Mouse (Mus musculus) gastrocnemius, adult 8-10 months (tissue): ENCODE data around the gene Actr3b. TPM values are rescaled to one million over a fixed set of nuclear protein-coding genes. Genes with fewer than 3 reads are reported as not detected.
"Not testable (repeated sequence)": the region's sequence is repeated elsewhere in the genome, so short reads cannot be mapped to it uniquely, and the experiment has no call there.

Experiments used
- DNase-seq, 2 experiments: peaks; one replicate each; pipeline ENCODE4 v3.0.0; 2022; ENCODE audit warnings: low spot score in 2 of 2
- total RNA-seq, 4 experiments: library from RNA; stranded (reverse); gene quantifications; 2 replicates each; pipeline ENCODE4 v1.2.4; 2022

Actr3b gene
- total RNA-seq: 10 to 100 TPM in 3 of 4 experiments, 1 to 10 TPM in 1; 7.9 to 28.0 (median 20.0) TPM

- DNase-seq: peak; percentile 78 to 81
Measured at GRCm38 (mm10) chr5:25759460-25760409, at the start of gene Actr3b. Gene Actr3b (plus strand): TSS chr5:25759997.

GRCm38 (mm10) chr5:25713001-25713706, 46.6 kb upstream of the Actr3b start:
- not testable (repeated sequence) for DNase-seq

GRCm38 (mm10) chr5:25719390-25719789, 40.4 kb upstream of the Actr3b start:
- no peak for DNase-seq

- DNase-seq: no peak
Measured at GRCm38 (mm10) chr5:25723016-25723415, 36.8 kb upstream of the Actr3b start.

DNA sequence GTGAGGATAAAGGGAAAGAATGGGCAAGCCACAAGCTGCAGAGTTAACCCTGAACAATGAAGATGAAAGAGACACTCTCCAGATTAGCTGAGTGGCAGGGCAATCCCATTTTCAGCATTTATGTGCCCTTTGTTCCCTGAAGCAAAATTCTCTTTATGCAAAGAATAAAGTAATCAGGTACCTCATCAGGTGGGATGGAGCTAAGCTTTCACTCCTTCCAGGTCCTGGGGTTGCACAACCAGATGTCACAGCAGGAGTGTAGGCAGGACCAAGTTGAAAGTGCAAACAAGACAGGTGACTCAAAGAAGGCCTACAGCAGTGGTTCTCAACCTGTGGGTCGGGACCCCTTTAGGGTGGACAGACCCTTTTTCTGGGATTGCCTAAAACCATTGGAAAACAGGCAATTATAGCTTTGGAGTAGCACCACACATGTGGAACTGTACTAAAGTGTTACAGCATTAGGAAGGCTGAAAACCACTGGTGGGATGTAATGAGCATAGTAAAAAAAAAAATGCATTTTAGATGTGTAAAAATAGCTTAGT, 35.6 kb upstream of the Actr3b start:
- DNase-seq: no peak

DNA sequence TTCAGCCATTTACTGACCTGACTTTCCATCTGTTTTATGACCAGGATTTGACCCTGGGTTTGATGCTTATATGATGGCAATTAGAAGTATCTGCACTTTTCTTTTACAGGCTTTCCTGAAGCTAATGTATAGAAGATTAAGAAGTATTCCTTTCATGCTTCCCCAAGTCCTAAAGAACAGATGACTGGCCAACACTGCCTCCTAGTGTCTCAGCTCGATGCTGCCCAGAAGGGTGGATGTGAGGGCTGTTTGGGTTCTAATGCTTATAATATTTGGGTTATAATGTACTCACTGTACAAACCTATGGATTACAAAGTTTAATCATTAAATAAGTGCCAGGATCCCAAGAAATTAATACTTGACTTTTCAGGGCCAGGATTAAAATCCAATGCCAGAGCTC, 25.5 kb upstream of the Actr3b start:
- DNase-seq: no peak

DNA sequence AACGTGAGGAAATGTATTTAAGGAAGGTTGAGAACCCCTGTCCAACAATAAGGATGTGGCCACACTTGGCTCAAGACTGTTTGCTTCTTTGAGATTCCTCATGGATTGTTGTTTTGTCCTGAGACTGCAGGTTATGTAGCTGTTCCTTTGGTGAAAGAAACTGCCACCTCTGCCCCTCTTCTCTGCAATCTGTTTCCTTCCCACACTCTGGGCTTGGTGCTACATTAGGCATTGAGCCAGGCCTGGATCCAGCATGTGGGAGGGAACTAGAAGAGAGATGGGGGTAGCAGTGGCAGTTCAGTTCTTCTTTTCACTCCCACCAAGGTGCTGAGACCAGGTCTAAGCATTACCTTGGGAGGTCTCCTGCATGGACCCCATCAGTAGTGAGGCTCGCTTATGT, 23.9 kb upstream of the Actr3b start:
- no peak for DNase-seq

GRCm38 (mm10) chr5:25738448-25738847, 21.3 kb upstream of the Actr3b start:
- no peak for DNase-seq

GRCm38 (mm10) chr5:25738902-25739301, 20.9 kb upstream of the Actr3b start:
- DNase-seq: not testable (repeated sequence)

DNA sequence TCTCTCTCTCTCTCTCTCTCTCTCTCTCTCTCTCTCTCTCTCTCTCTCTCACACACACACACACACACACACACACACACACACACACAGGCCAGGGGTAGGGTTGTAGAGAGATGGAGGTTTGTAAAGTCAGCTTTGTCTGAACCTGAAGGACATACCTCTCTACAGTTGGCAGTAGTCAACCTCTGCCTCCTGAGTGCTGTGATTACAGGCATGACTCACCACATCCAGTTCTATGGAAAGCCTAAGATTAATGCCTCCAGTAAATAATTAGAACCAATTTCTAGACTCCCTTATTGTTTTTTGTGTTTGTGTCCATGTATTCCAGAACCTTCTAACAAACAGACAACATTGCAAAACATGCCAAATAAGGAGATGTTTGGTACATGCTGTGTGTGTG, 11.9 kb upstream of the Actr3b start:
- DNase-seq: no peak

- DNase-seq: no peak
Measured at GRCm38 (mm10) chr5:25748613-25749012, 11.2 kb upstream of the Actr3b start.

DNA sequence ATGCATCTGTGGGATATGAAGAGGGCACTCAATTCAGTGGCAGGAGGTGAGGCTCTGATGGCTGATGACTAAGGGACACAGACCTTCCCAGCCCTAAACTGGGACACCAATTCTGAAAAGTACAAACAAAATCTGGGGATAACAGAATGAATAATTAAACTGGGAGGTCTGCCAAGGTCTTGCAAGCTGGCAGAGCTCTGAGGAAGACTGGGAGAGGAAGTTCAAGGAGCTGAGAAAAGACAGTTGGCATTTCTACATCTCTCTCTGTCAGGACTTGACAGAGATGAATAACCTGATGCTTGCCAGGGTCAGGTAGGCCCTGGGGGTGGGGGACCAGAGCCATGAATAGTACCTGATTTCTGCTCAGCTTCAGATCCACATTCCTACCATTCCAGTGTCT, 8.2 kb upstream of the Actr3b start:
- no peak for DNase-seq

DNA sequence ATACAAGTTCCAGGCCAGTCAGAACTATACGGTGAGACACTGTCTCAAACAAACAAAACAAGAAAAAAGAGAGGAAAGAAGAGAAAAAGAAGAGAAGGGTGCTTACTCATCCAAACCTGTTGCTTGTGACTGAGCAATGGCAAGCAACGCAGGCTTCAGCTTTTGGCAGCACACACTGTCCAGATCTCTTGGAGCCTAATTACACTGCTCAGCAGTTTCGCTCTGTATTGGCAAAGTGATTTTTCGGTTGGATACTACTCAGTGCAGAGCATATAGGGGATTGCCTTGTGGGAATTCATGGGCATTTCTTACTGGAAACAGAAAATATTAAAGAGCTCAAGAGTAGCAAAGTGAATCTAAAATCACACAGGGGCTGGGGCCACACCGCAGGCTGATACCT, 6.9 kb upstream of the Actr3b start:
- peak; percentile 38 to 62 for DNase-seq

DNA sequence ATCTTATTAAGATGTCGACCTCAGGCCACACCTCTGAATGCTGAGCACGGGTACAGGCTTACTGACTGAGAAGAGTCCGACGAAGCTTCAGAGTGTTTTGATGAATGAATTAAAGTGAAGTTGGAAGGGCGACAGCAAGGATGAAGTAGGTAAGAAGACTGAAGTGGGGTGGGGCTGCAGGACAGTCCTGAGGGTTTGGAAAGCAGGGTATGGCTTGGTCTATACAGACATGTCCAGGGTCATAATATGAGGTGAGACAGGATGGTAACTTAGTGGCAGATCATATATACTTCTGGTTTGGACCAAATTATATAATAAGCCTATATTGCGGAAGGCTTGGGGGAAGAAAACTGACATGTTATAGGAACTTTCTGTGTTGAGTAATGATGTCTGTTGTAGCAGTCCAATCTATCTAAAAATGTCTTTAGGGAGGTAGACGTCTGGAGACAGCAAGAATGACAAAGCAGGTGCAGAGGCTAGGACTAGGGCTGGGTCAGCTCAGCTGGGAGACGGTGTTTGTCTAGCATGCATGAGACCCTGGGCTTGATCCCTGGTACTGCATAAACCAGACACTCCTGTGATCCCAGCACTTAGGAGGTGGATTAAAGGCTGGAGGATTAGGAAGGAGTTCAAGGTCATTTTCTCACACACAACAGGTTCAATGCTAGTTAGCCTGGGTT, 6.1 kb upstream of the Actr3b start:
- DNase-seq: no peak

- no peak for DNase-seq
Measured at GRCm38 (mm10) chr5:25754236-25754766, 5.5 kb upstream of the Actr3b start.

DNA sequence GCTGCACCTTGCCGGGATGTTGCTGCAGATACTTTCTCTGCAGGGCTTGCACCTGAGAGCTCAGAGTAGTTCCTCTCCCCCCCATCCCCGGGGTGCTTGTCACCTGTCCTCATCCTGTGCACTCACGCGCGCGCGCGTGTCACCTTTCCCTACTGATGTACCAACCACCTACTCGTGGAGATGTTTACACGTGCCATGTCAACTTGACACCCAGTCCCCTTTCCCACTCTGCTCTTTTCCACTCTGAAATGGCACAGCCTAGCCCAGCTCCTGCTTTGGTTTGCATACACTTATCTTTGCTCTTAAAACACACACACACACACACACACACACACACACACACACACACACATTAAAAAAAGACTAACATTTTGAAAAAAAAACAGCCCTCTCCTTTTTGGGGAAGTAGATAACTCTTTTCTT, 624 bp downstream of the Actr3b start:
- peak in 1 of 2 experiments; percentile 28 for DNase-seq

GRCm38 (mm10) chr5:25760871-25761270, 1.1 kb downstream of the Actr3b start:
- no peak for DNase-seq

GRCm38 (mm10) chr5:25761850-25762249, 2.1 kb downstream of the Actr3b start:
- no peak for DNase-seq

- DNase-seq: no peak
Measured at GRCm38 (mm10) chr5:25769006-25769405, 9.2 kb downstream of the Actr3b start.

GRCm38 (mm10) chr5:25769406-25769805, 9.6 kb downstream of the Actr3b start:
- DNase-seq: no peak

GRCm38 (mm10) chr5:25772456-25772855, 12.7 kb downstream of the Actr3b start:
- no peak for DNase-seq
